Mouse (Mus musculus): ENCODE measurements around the gene Hipk1.

GRCm38 (mm10) chr3:103756920-103757319 lies 34.4 kb downstream of the Hipk1 start:
- TF ChIP-seq CTCF (IDR thresholded peaks at IDR 0.05; ENCODE audit: low read depth, low read length) (no peak), POLR2A (IDR thresholded peaks at IDR 0.05; ENCODE audit: extremely low read depth, insufficient read depth, low read length) (no peak)

All from liver, adult 2 months (tissue).